Mouse (Mus musculus) liver, embryonic 11.5 days (tissue): ENCODE measurements around the gene Adam1a. TPM values are rescaled to one million over a fixed set of nuclear protein-coding genes. Genes with fewer than 3 reads are reported as not detected.

Source experiments
- ATAC-seq: fragments of 200-750 bp; cut with Nextera tagmentation; replicated peaks from 2 replicates; pipeline ENCODE4 v1.8.0; 2017; ENCODE audit warnings: moderate number of reproducible peaks, mild to moderate bottlenecking, moderate TSS enrichment, moderate library complexity; ENCODE audit not compliant: low FRiP score
- DNase-seq: peaks from one replicate; pipeline ENCODE4 v3.0.0-alpha.2; 2017; ENCODE audit warnings: low spot score
- H3K27ac ChIP-seq: fragments of 300-500 bp; sonication (generic); 2 replicates; pipeline ENCODE4 v1.5.1; 2014; ENCODE audit warnings: mild to moderate bottlenecking, low read depth, low read length, control low read depth
- H3K27me3 ChIP-seq: fragments of 300-500 bp; sonication (generic); replicated peaks from 2 replicates; pipeline ENCODE4 v1.6.1; 2014; ENCODE audit warnings: low read length, mixed read lengths; ENCODE audit not compliant: control insufficient read depth, insufficient read depth
- H3K36me3 ChIP-seq: fragments of 300-500 bp; sonication (generic); 2 replicates; pipeline ENCODE4 v1.6.1; 2014; ENCODE audit warnings: mild to moderate bottlenecking, low read length, moderate library complexity, mixed read lengths; ENCODE audit not compliant: control insufficient read depth, insufficient read depth
- H3K4me1 ChIP-seq: fragments of 300-500 bp; sonication (generic); replicated peaks from 2 replicates; pipeline ENCODE4 v1.6.1; 2014; ENCODE audit warnings: low read length, mixed read lengths; ENCODE audit not compliant: control insufficient read depth, insufficient read depth
- H3K4me2 ChIP-seq: fragments of 300-500 bp; sonication (generic); 2 replicates; pipeline ENCODE4 v1.6.1; 2014; ENCODE audit warnings: mild to moderate bottlenecking, control low read depth, moderate library complexity
- H3K4me3 ChIP-seq: fragments of 300-500 bp; sonication (generic); 2 replicates; pipeline ENCODE4 v1.5.1; 2014; ENCODE audit warnings: low read depth, low read length, control low read depth
- H3K9ac ChIP-seq: fragments of 300-500 bp; sonication (generic); 2 replicates; pipeline ENCODE4 v1.6.1; 2014; ENCODE audit warnings: low read depth, low read length, control low read depth
- H3K9me3 ChIP-seq: fragments of 300-500 bp; sonication (generic); 2 replicates; pipeline ENCODE4 v1.6.1; 2016; ENCODE audit warnings: low read length, inconsistent platforms, mixed read lengths; ENCODE audit not compliant: control insufficient read depth
- WGBS: fragments of 180-500 bp; shearing (Covaris S2); extraction: QIAGEN DNeasy Blood & Tissue Kit; methylation state at CpG from one replicate; pipeline ENCODE4 v1.1.7; 2014; 5-methylcytosine and 5-hydroxymethylcytosine counted together
- polyA plus RNA-seq: library from polyadenylated mRNA; unstranded; fragments of >200 nt; fragmentation: Nextera tagmentation; extraction: Ambion mirVana; gene quantifications from 2 replicates; pipeline ENCODE4 v1.2.1, GENCODE M21; 2014

Gene Adam1a
- polyA plus RNA-seq, 1 experiment from 2014 or later = 1.2 TPM

DNA sequence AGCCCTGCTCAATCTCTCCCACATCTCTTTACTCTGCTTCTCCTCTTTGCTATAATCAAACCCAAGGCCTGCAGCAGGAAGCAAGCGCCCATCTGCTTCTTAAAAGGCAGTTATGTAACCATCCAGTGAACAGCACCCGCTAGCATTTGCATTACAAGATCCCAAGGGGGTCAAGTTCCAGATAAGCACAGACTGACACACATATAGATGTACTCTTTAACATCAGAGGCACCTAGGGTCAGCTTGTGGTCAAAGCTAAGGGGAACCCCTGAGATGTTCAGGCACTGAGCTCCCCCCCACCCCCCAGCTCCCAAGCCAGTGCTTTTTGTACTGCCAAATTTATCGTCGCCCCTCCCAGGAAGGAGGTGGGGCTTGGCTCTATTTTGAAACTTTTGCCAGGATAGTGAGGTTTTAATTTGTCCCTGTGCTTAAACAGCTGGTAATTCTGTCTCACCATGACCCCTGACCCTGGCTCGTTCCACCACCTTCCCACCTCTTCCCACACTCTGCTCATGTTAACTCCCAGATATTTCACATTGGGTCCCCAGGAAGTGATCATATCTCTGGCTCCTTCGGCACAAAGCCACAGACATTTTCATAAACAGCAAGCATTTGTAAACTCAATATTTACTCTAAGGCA, 41.2 kb upstream of the Adam1a start:
- Histone ChIP-seq H3K9me3 (no peaks in the 10 kb centered on the region), H3K4me2 (peak overlapping the region; percentile 52), H3K27me3 (no peaks in the 10 kb centered on the region), H3K27ac (peak overlapping the region; percentile 46; the same call in 1 of the 2 replicates), H3K4me3 (no peak overlapping the region), H3K36me3 (no peaks in the 10 kb centered on the region), H3K4me1 (peaks cover 24% of the 10 kb centered on the region), H3K9ac (peak overlapping the region; percentile 0; the same call in 1 of the 2 replicates)
- ATAC-seq (no peak), DNase-seq (no peak)
- WGBS = 34% methylated on average over 6 of the region's 6 CpGs

DNA sequence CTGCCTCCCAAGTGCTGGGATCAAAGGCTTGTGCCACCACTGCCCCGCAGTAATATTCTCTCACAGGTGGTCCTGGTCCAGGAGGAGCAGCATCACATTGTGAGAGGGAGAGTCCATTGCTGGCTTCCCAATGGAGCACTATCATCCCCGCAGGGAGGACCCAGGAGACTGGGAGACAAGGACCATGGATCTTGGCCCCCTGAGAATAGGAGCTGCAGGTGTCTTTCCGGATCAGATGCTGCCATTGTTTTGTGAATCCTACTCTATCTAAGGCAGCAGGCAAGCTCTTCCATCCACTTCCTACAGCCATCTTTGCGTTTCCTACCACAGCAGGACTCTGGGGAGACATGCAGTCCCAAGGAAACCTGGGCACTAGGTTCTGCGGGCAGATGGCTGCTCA, 40.4 kb upstream of the Adam1a start:
- Histone ChIP-seq H3K27ac (0 out of 2 replicates have a peak overlapping the region, but pooled peaks have one; percentile 23), H3K4me1 (peaks cover 19% of the 10 kb centered on the region)
- 82% methylated on average over 5 of the region's 5 CpGs for WGBS

DNA sequence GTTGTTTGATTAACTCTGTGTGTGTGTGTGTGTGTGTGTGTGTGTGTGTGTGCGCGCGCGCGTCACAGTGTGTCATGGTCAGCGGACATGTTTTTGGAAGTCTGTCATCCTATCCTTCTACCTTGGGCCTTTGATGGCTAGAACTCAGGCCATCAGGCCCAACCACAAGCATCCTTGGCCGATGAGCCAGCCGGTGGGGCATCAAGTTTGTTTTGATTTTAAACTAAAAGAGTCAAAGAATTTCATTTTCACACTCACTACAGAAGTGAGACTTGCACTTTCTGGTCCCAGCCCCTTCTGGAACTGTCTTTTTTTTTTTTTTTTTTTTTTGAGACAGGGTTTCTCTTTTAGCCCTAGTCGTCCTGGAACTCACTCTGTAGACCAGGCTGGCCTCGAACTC, 39.7 kb upstream of the Adam1a start:
- Histone ChIP-seq H3K36me3 (peaks cover 3% of the 10 kb centered on the region; the same call in 1 of the 2 replicates), H3K27ac (no peak overlapping the region), H3K4me3 (no peak overlapping the region), H3K27me3 (no peaks in the 10 kb centered on the region), H3K4me1 (peaks cover 19% of the 10 kb centered on the region), H3K9me3 (no peaks in the 10 kb centered on the region), H3K4me2 (no peak overlapping the region), H3K9ac (no peak overlapping the region)
- 87% methylated on average over 10 of the region's 10 CpGs for whole genome bisulfite sequencing
- no peak for ATAC-seq
- no peak for DNase-seq

More for the DNA sequence above, 40.4 kb upstream of the Adam1a start:
- Histone ChIP-seq H3K27me3 (no peaks in the 10 kb centered on the region), H3K36me3 (peaks cover under 1% of the 10 kb centered on the region; the same call in 1 of the 2 replicates), H3K9me3 (no peaks in the 10 kb centered on the region), H3K4me3 (no peak overlapping the region), H3K4me2 (no peak overlapping the region), H3K9ac (no peak overlapping the region)
- DNase-seq (no peak), ATAC-seq (no peak)

DNA sequence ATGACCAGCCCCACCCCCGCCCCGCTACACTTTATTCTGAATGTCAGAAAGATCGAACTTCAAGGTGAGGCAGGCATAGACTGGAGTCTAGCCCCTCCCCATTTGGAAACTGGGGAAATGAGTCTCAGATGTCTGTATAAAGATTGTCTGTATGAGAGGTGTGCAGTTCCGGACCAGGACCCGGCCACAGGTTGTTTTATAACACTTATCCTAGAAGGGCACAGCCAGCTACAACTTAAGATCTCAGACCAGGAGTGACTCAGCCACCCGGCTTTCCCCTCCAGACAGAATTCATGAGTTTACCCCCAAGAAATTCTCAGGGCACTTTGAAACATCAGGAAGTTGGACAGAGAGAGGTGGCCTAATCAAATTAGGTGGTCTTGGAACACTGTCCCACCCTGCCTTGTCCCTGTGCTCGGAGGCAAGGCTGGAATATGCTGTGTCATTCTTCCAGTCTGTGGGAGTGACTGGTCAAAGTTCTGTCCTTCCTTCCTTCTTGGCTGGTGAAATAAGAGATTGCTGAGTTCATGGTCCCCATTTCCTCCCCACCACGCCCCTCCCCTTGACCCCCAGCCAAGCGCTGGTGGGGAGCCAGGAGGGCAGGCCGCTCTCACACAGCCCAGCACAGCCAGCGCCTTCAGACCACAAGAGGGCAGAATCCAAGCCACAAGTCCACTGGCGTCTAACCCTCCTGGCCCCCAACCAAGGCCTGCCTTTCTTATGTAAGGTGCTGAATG, 38.7 kb upstream of the Adam1a start:
- H3K4me2 ChIP-seq = peak overlapping the region; percentile 33; the same call in 1 of the 2 replicates
- no peak overlapping the region for H3K9ac ChIP-seq

DNA sequence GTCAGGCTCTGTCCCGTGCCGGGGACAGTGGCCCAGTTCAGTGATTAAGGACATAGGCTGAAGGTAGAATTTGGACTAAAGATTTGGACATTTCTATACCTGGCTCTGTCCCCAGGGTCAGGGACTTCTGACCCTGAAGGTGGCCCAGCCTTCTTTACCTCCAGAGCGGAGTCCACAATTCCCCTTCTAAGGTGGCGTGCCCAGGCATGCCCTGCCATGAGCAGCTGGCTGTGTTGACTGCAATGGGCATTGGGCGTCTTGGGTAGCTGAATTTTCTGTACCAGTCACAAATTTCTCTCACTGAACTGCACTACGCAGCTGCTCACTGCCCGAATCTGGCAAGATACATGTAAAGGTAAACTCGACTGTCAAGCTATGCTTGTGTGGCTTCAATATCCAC, 36.7 kb upstream of the Adam1a start:
- no peaks in the 10 kb centered on the region for H3K9me3 ChIP-seq
- no peaks in the 10 kb centered on the region for H3K27me3 ChIP-seq
- no peak overlapping the region for H3K4me2 ChIP-seq
- no peak overlapping the region for H3K4me3 ChIP-seq
- ATAC-seq (no peak), DNase-seq (no peak)
- peaks cover 16% of the 10 kb centered on the region for H3K4me1 ChIP-seq
- peaks cover 7% of the 10 kb centered on the region; the same call in 1 of the 2 replicates for H3K36me3 ChIP-seq
- no peak overlapping the region for H3K27ac ChIP-seq
- no peak overlapping the region for H3K9ac ChIP-seq
- 89% methylated on average over 8 of the region's 8 CpGs for WGBS

More for the DNA sequence above, 38.7 kb upstream of the Adam1a start:
- peaks cover 19% of the 10 kb centered on the region for H3K4me1 ChIP-seq
- H3K4me3 ChIP-seq = no peak overlapping the region
- WGBS = 42% methylated on average over 12 of the region's 12 CpGs
- ATAC-seq = peak; percentile 79
- H3K9me3 ChIP-seq = no peaks in the 10 kb centered on the region
- peak; percentile 58 for DNase-seq
- peak overlapping the region; percentile 61; the same call in 1 of the 2 replicates for H3K27ac ChIP-seq
- no peaks in the 10 kb centered on the region for H3K27me3 ChIP-seq
- peaks cover 7% of the 10 kb centered on the region; the same call in 1 of the 2 replicates for H3K36me3 ChIP-seq

DNA sequence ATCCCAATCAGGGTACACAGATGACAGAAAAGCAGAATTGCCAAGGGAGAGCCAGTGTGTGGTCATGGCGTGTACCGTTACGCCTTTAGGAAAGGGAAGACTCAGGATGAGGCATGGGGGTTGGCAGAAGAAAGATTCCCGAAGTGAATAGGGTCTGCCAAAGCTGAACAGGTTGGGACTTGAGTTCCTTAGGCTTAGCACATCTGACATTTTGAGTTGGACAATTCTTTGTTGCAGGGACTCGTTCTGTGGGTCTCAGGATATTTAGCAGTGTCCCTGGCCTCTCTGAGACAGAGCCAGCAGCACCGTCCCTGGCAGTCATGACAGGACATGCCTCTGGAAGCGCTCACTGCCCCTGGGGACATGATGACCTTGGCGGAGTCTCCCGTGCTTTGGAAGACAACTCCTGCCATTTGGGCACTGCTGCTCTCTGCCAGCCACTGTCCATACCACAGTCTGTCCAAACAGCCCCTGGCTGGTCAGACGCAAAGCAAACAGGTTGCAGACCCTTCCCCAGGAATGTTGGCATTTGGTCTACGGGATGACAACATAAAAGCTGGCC, 31.7 kb upstream of the Adam1a start:
- Histone ChIP-seq H3K4me1 (no peaks in the 10 kb centered on the region), H3K9ac (no peak overlapping the region), H3K9me3 (no peaks in the 10 kb centered on the region), H3K4me3 (no peak overlapping the region), H3K27me3 (no peaks in the 10 kb centered on the region), H3K4me2 (no peak overlapping the region), H3K36me3 (peaks cover 13% of the 10 kb centered on the region), H3K27ac (no peak overlapping the region)
- ATAC-seq (no peak), DNase-seq (no peak)
- WGBS = 89% methylated on average over 11 of the region's 11 CpGs

DNA sequence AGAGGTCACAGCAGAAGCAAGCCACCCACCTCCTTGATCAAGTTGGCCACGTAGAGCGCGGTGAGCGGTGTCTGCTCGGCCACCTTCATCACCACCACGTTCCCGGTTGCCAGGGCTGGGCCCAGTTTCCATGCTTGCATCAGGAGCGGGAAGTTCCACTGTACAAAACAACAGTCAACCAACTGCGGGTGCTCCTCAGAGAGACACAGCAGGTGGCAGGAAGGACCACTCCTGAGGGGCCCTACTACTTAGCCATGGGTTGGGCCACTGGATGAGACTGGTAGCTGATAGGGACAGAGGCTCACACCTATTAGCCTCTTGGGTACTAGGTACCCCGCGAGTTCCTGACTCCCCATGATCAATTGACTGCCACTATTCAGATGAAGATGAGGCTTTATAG, 30.6 kb upstream of the Adam1a start:
- WGBS = 93% methylated on average over 11 of the region's 11 CpGs
- no peak overlapping the region for H3K27ac ChIP-seq
- H3K4me3 ChIP-seq = no peak overlapping the region
- no peak for DNase-seq
- H3K4me2 ChIP-seq = no peak overlapping the region
- no peaks in the 10 kb centered on the region for H3K27me3 ChIP-seq
- H3K9me3 ChIP-seq = no peaks in the 10 kb centered on the region
- H3K4me1 ChIP-seq = no peaks in the 10 kb centered on the region
- no peak overlapping the region for H3K9ac ChIP-seq
- ATAC-seq = no peak
- H3K36me3 ChIP-seq = peaks cover 15% of the 10 kb centered on the region

DNA sequence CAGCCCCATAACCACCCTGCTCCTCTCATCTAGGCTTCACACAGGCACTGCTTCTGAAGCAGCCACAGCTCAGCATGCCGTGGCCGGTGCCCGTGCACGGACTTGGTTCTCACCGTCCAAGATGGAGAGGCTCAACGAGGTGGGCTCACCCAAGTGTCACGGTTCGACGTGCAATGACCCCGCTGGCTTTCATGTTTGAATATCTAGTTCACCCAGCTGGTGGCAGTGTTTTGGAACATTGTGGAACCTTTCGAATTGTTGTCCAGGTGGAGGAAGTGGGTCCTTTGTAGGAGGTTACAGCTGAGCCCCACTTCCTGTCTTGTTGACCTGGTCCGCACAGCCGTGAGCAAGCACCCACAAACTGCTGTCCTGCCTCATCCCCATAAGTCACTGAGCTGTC, 28.9 kb upstream of the Adam1a start:
- H3K27me3 ChIP-seq = no peaks in the 10 kb centered on the region
- no peak overlapping the region for H3K9ac ChIP-seq
- no peaks in the 10 kb centered on the region for H3K9me3 ChIP-seq
- H3K4me1 ChIP-seq = no peaks in the 10 kb centered on the region
- H3K36me3 ChIP-seq = peaks cover 7% of the 10 kb centered on the region
- no peak for ATAC-seq
- no peak overlapping the region for H3K4me3 ChIP-seq
- 89% methylated on average over 13 of the region's 13 CpGs for WGBS
- DNase-seq = no peak
- H3K4me2 ChIP-seq = no peak overlapping the region
- H3K27ac ChIP-seq = no peak overlapping the region
